Mouse (Mus musculus): ENCODE measurements around the gene Speg. TPM values are rescaled to one million over a fixed set of nuclear protein-coding genes. Genes with fewer than 3 reads are reported as not detected.

Speg gene
- polyA plus RNA-seq, 1 experiment from 2014 or later: 15.6 TPM

- Histone ChIP-seq H3K27me3 (ENCODE audit: control insufficient read depth, insufficient read depth, low read length) (no peaks in the 10 kb centered on the region), H3K36me3 (ENCODE audit: control insufficient read depth, insufficient read depth, low read length) (no peaks in the 10 kb centered on the region), H3K4me1 (ENCODE audit: control insufficient read depth, insufficient read depth, low read length) (peaks cover 32% of the 10 kb centered on the region), H3K9me3 (ENCODE audit: control insufficient read depth, low read length) (no peaks in the 10 kb centered on the region), H3K9ac (replicated peaks; ENCODE audit: low read length) (no peak overlapping the region), H3K27ac (replicated peaks; ENCODE audit: low read depth, low read length) (no peak overlapping the region), H3K4me3 (replicated peaks; ENCODE audit: low read depth, low read length) (no peak overlapping the region), H3K4me2 (ENCODE audit: low read length) (no peak overlapping the region)
- 66% methylated on average over 9 of the region's 9 CpGs for WGBS
- DNase-seq (no peak), ATAC-seq (ENCODE audit: low FRiP score, low TSS enrichment) (no peak)
Measured at GRCm38 (mm10) chr1:75438782-75439181, 63.7 kb downstream of the Speg start.

GRCm38 (mm10) chr1:75440661-75441060 lies 65.6 kb downstream of the Speg start:
- ATAC-seq (ENCODE audit: low FRiP score, low TSS enrichment) (no peak), DNase-seq (no peak)
- Histone ChIP-seq H3K27ac (replicated peaks; ENCODE audit: low read depth, low read length) (no peak overlapping the region), H3K36me3 (ENCODE audit: control insufficient read depth, insufficient read depth, low read length) (no peaks in the 10 kb centered on the region), H3K9me3 (ENCODE audit: control insufficient read depth, low read length) (no peaks in the 10 kb centered on the region), H3K4me3 (replicated peaks; ENCODE audit: low read depth, low read length) (no peak overlapping the region), H3K4me2 (ENCODE audit: low read length) (no peak overlapping the region), H3K4me1 (ENCODE audit: control insufficient read depth, insufficient read depth, low read length) (peaks cover 46% of the 10 kb centered on the region), H3K9ac (replicated peaks; ENCODE audit: low read length) (no peak overlapping the region), H3K27me3 (ENCODE audit: control insufficient read depth, insufficient read depth, low read length) (no peaks in the 10 kb centered on the region)
- 92% methylated on average over 7 of the region's 7 CpGs for WGBS

DNA sequence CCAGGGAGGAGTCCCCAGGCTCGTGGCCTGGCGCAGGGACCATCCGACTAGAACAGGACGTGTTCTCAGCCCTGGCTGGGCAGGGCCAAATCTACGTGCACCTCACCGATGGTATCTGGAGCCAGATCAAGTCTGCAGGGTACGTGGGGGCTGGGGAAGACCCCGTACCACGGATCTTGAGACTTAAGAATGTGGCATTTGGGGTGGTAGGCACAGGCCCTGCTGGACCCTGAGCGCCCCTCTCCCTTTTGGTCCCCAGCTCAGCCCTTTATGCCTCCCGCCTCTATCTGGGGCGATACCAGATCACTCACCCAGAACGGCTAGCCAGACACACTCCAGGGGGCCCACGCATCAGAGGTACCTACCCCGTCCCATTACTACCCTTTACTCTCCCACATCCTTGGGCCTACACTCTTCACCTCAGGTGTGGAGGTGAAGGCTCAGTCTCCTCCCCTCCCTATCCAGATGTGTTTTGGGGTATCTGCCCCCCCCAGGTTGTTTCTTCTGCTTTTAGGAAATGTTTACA lies 66.4 kb downstream of the Speg start:
- Histone ChIP-seq H3K9ac (replicated peaks; ENCODE audit: low read length) (no peak overlapping the region), H3K4me1 (ENCODE audit: control insufficient read depth, insufficient read depth, low read length) (peaks cover 50% of the 10 kb centered on the region), H3K27ac (replicated peaks; ENCODE audit: low read depth, low read length) (peak overlapping the region; percentile 90; the same call in 1 of the 2 replicates), H3K9me3 (ENCODE audit: control insufficient read depth, low read length) (no peaks in the 10 kb centered on the region), H3K36me3 (ENCODE audit: control insufficient read depth, insufficient read depth, low read length) (no peaks in the 10 kb centered on the region), H3K4me2 (ENCODE audit: low read length) (no peak overlapping the region), H3K4me3 (replicated peaks; ENCODE audit: low read depth, low read length) (no peak overlapping the region), H3K27me3 (ENCODE audit: control insufficient read depth, insufficient read depth, low read length) (no peaks in the 10 kb centered on the region)
- no peak for DNase-seq
- no peak for ATAC-seq (ENCODE audit: low FRiP score, low TSS enrichment)
- 75% methylated on average over 15 of the region's 15 CpGs for WGBS

DNA sequence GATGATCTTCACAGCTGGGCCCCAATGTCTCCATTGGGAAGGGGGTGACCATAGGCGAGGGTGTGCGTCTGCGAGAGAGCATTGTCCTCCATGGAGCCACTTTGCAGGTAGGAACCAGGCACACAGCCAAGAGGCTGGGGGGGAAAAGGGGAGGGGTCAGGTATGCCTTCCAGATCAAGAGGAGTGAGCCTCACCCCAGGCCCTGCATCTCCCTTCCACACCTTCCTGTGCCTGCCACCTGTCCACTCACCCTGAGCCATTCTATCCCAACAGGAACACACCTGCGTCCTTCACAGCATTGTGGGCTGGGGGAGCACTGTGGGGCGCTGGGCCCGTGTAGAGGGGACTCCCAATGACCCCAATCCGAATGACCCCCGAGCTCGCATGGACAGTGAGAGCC lies 67.1 kb downstream of the Speg start:
- DNase-seq (no peak), ATAC-seq (ENCODE audit: low FRiP score, low TSS enrichment) (no peak)
- H3K9ac ChIP-seq (replicated peaks; ENCODE audit: low read length): no peak overlapping the region
- no peak overlapping the region for H3K4me3 ChIP-seq (replicated peaks; ENCODE audit: low read depth, low read length)
- H3K9me3 ChIP-seq (ENCODE audit: control insufficient read depth, low read length): no peaks in the 10 kb centered on the region
- peaks cover 53% of the 10 kb centered on the region for H3K4me1 ChIP-seq (ENCODE audit: control insufficient read depth, insufficient read depth, low read length)
- H3K27ac ChIP-seq (replicated peaks; ENCODE audit: low read depth, low read length): peak overlapping the region; percentile 90
- H3K36me3 ChIP-seq (ENCODE audit: control insufficient read depth, insufficient read depth, low read length): no peaks in the 10 kb centered on the region
- H3K4me2 ChIP-seq (ENCODE audit: low read length): no peak overlapping the region
- H3K27me3 ChIP-seq (ENCODE audit: control insufficient read depth, insufficient read depth, low read length): no peaks in the 10 kb centered on the region
- WGBS: 79% methylated on average over 9 of the region's 9 CpGs

DNA sequence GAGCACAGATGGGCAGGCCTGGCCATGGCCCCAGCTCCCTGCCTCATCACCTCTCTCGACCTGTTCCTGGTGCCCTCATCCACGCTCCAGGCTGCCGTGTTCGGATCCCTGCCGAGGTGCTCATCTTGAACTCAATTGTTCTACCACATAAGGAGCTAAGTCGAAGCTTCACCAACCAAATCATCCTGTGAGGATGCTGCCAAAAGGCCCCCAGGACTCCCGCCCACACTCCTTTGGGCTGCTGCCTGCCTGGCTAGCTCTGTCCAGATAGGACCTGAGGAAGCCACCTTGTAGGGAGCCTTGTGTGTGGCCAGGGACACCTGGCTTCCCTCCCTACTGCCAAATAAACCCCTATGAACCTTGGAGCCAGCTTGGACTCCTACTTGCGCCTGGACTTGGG lies 67.7 kb downstream of the Speg start:
- no peak for ATAC-seq (ENCODE audit: low FRiP score, low TSS enrichment)

DNA sequence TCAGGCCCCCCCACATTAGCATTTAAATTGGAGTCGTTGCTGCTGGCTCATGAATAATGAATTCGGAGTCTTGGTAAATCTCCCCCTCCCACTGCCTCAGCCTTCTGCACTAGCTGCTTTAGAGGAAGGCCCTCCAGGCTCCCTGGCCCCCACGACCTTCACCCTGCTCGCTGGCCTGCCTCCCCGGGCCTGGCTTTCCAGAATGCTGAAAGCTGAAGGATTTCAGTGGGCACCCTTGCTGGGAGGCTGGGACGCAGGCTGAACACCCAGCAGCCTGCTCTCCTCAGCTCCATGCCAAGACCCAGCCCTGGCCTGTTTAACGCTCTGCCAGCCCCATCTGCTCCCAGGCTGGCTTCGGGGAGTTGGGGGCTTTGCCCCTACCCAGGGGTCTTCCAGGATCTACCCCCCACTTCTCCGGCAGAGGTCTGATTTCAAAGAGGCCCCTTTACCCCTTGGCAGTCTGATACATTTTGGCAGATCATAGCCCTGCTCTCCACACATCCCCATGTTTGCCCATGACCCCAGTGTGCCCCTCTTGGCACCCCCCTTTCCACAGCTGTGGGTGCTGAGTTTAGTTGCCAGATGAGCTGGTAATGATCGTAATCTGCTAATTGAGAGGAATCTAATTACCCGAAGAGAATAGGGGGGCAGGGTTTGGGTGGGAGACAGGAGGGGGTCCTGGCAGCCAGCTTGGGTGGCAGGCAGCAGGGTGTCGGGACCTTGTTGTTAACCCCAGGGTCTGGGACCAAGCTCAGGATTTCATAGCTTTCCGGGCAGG lies 68.3 kb downstream of the Speg start:
- H3K9me3 ChIP-seq (ENCODE audit: control insufficient read depth, low read length): no peaks in the 10 kb centered on the region
- peaks cover 64% of the 10 kb centered on the region for H3K4me1 ChIP-seq (ENCODE audit: control insufficient read depth, insufficient read depth, low read length)
- H3K4me2 ChIP-seq (ENCODE audit: low read length): peak overlapping the region; percentile 70
- H3K4me3 ChIP-seq (replicated peaks; ENCODE audit: low read depth, low read length): no peak overlapping the region
- DNase-seq: peak; percentile 74
- no peaks in the 10 kb centered on the region for H3K27me3 ChIP-seq (ENCODE audit: control insufficient read depth, insufficient read depth, low read length)
- WGBS: 12% methylated on average over 13 of the region's 13 CpGs
- H3K9ac ChIP-seq (replicated peaks; ENCODE audit: low read length): peak overlapping the region; percentile 36; the same call in 1 of the 2 replicates
- peak overlapping the region; percentile 90 for H3K27ac ChIP-seq (replicated peaks; ENCODE audit: low read depth, low read length)
- no peaks in the 10 kb centered on the region for H3K36me3 ChIP-seq (ENCODE audit: control insufficient read depth, insufficient read depth, low read length)
- ATAC-seq (ENCODE audit: low FRiP score, low TSS enrichment): peak; percentile 29; the same call in 1 of the 2 replicates

More for the DNA sequence above, 67.7 kb downstream of the Speg start:
- H3K9me3 ChIP-seq (ENCODE audit: control insufficient read depth, low read length): no peaks in the 10 kb centered on the region
- H3K4me3 ChIP-seq (replicated peaks; ENCODE audit: low read depth, low read length): no peak overlapping the region
- 15% methylated on average over 8 of the region's 8 CpGs for WGBS
- DNase-seq: peak; percentile 38
- H3K36me3 ChIP-seq (ENCODE audit: control insufficient read depth, insufficient read depth, low read length): no peaks in the 10 kb centered on the region
- no peaks in the 10 kb centered on the region for H3K27me3 ChIP-seq (ENCODE audit: control insufficient read depth, insufficient read depth, low read length)
- H3K4me1 ChIP-seq (ENCODE audit: control insufficient read depth, insufficient read depth, low read length): peaks cover 59% of the 10 kb centered on the region
- peak overlapping the region; percentile 90 for H3K27ac ChIP-seq (replicated peaks; ENCODE audit: low read depth, low read length)
- H3K9ac ChIP-seq (replicated peaks; ENCODE audit: low read length): no peak overlapping the region; the same call in 1 of the 2 replicates
- peak overlapping the region; percentile 70 for H3K4me2 ChIP-seq (ENCODE audit: low read length)

- Histone ChIP-seq H3K9me3 (ENCODE audit: control insufficient read depth, low read length) (no peaks in the 10 kb centered on the region), H3K27me3 (ENCODE audit: control insufficient read depth, insufficient read depth, low read length) (no peaks in the 10 kb centered on the region), H3K9ac (replicated peaks; ENCODE audit: low read length) (peak overlapping the region; percentile 48; the same call in 1 of the 2 replicates), H3K4me2 (ENCODE audit: low read length) (peak overlapping the region; percentile 70), H3K27ac (replicated peaks; ENCODE audit: low read depth, low read length) (peak overlapping the region; percentile 90), H3K36me3 (ENCODE audit: control insufficient read depth, insufficient read depth, low read length) (no peaks in the 10 kb centered on the region), H3K4me3 (replicated peaks; ENCODE audit: low read depth, low read length) (no peak overlapping the region), H3K4me1 (ENCODE audit: control insufficient read depth, insufficient read depth, low read length) (peaks cover 68% of the 10 kb centered on the region)
- peak; percentile 53 for DNase-seq
- ATAC-seq (ENCODE audit: low FRiP score, low TSS enrichment): peak; percentile 29; the same call in 1 of the 2 replicates
- 6% methylated on average over 3 of the region's 3 CpGs for WGBS
Measured at GRCm38 (mm10) chr1:75444208-75444607, 69.1 kb downstream of the Speg start.

DNA sequence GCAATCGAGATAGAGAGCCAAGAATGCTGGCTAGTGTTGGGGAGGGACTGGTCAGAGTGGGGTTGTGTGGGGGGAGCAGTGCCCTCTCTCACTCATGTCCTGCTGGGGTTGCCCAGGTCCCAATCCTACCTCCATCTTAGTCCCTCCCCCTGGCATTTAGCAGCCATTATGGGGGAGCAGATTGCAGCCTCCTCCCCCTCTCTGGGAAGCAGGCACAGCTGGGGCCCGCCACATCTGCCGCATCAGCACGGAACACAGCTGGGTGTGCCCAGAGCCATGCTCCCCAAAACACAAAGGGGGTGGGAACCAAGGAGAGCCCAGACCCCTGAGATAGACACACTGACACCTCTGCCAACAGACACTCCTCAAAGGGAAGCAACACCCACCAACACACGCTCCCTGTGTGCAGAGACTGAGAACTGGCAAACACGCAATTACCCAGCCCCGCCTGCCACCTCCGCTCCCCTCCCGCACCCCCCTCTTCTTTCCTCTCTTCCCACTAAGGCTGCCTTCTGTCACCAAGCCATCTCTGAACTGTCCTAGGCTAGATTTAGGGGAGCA lies 70.1 kb downstream of the Speg start:
- 7% methylated on average over 9 of the region's 9 CpGs for WGBS
- peaks cover 78% of the 10 kb centered on the region for H3K4me1 ChIP-seq (ENCODE audit: control insufficient read depth, insufficient read depth, low read length)
- H3K36me3 ChIP-seq (ENCODE audit: control insufficient read depth, insufficient read depth, low read length): no peaks in the 10 kb centered on the region
- H3K27me3 ChIP-seq (ENCODE audit: control insufficient read depth, insufficient read depth, low read length): no peaks in the 10 kb centered on the region
- H3K9ac ChIP-seq (replicated peaks; ENCODE audit: low read length): peak overlapping the region; percentile 48
- H3K9me3 ChIP-seq (ENCODE audit: control insufficient read depth, low read length): no peaks in the 10 kb centered on the region
- H3K27ac ChIP-seq (replicated peaks; ENCODE audit: low read depth, low read length): peak overlapping the region; percentile 90
- peak; percentile 58 for DNase-seq
- 0 out of 2 replicates have a peak, but pooled peaks have one; percentile 11 for ATAC-seq (ENCODE audit: low FRiP score, low TSS enrichment)
- H3K4me2 ChIP-seq (ENCODE audit: low read length): peak overlapping the region; percentile 70
- peak overlapping the region; percentile 25 for H3K4me3 ChIP-seq (replicated peaks; ENCODE audit: low read depth, low read length)

All from midbrain, embryonic 14.5 days (tissue).